Mouse (Mus musculus): Measurements from ENCODE around the gene Zfp777. TPM values are rescaled to one million over a fixed set of nuclear protein-coding genes. Genes with fewer than 3 reads are reported as not detected.
A peak's percentile ranks its signal among the peaks of the same experiment; 100 is the strongest.

Zfp777 gene
- total RNA-seq (2021), result 10 to 100 TPM; 22.3 to 23.0 TPM
- long read RNA-seq, experiment 1, transcript Zfp777-202 (6 exons, 3,111 nt), result major isoform, 15 of 34 reads
- long read RNA-seq, experiment 1, partial matches to known transcripts, result 7 of 34 reads
- long read RNA-seq, experiment 1, other reads (novel, unspliced or antisense), result 12 of 34 reads
- long read RNA-seq, experiment 2, partial matches to known transcripts, result 6 of 17 reads
- long read RNA-seq, experiment 2, other reads (novel, unspliced or antisense), result 6 of 17 reads

DNA sequence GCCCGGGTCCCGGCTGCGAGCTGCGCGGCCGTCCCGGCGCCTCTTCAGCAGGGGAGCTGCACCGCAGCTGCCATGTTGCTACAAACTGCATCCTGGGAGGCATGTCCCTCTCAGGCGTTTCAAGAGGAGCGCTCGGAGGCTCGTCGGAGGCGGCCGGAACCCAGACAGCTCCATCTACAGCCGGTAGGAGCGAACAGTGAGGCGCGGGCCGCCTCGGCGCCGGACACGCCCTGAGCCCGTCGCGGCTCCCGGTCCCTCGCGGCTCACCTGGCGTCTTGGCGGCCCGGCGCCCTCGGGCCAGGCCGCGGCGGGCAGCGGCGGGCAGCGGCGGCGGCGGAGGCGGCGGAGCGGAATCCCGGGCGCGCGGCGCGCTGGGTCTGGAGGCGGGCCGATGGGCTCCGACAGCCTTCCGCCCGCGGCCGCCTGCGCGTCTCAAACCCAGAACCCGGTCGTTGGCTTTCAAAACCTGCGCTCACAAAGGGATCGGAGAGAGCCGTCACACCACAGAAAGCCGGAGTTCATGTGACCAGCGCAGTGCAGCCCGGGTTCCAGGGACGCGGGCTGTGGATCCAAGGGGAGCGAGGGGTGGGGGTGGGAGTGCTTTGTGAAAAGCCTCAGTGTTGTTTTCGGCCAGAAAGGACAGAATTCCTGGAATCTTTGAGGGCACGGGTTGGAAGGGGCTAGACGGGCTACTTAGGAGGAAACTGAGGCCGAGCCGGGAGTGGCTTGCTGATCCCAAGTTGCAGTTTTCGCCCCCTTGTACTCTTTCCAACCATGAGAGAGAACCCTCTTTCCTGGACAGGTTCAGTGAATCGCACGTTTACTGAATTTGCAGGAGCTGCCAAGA lies at the start of gene Zfp777:
Gene Zfp777, minus strand, starts transcription at position 486 of the 847 bp plus-strand sequence.
- DNase-seq, result peak; percentile 82

DNA sequence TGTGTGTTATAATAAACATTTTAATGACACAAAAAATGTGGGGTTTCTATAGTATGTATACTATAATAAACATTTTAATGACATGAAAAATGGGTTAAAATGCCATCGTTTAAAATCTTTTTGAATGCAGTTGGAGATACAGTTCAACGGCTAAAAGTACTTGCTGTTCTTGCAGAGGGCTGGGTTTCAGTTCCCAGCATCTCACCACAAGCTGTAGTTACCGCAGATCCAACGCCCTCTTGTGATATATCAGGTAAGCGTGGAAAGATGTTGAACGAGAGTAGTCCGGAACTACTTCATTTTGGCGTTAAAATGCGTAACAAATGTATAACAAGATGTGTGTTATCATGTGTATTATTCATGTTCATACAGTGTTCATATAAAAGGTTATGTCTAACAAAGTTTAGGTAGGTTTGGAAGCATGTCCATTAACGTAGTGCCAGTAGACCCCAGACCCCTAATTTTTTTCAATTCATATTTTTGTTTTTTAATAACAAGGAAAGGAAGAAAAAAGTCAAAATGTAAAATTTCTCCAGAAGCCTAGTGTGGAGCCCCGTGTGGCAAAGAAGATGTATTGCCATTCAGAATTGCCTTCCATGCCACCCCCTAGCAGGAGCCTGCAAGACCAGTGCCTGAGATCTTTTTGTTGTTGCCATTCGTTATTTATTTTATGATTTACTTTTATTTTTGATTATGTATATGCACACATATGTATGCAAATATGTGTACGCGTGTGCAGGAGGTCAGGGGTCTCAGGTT lies 38.4 kb upstream of the Zfp777 start:
- no peak for DNase-seq

DNA sequence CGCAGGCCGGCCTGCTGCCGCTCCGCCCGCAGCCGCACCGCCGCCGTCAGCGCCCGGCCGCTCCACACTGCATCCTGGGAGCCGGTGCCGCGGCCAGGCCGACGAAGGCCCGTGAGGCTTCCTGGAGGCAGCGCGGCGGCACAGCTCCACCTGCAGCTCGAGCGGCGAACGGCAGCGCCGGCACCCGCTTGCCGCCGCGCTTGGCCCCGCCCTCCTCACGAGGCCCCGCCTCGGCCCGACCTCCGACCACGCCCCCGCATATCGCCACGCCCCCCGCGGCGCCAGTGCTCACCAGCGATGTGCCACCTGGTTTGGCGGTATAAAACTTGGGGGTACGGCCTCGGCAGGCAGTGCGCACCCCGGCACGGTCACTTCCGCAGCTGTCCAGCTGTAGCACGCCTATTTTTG lies 37.8 kb upstream of the Zfp777 start, which contains the start of gene Zfp746:
Gene Zfp746, minus strand, starts transcription at position 123 of the 408 bp plus-strand sequence.
- peak; percentile 97 for DNase-seq

DNA sequence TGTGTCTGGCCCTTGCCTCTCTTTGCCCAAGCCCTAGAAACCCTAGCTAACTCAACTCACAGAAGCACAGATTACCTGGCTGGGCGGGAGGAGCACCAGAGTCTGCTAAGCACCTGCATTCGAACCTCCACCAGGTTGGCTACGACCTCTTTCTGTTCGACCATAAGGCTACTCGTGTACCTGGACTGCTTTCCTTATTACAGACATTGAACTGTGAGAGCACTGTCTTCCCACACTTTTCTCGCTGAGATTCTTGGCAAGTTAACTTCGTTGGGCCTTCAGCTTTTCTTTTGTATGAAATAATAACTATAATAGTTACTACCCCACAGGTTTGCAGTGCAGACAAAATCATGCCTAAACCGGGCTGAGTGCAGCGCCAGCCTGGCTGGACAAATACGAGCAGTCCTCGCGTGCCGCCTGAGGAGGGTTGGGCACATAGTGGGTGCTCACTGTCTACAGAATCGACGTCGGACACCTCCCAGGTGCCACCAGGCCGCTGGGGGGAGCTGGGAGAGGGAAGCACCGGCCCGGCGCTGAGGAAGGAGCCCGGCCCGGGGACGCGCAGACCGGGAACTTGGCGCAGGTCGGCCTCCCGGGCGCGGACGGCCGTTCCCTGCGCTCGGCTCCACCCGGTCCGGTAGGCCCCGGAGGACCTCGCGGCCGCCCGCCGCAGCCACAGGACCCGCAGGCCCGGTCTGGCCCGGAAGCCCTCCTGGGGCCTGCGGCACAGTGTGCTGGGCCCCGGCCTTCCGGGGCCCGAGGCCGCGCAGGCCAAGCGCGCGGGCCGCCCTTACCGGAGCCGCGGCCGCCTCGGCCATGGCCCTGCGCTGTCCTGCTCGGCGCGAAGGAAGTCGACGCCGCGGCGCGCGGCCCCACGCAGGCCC lies 37.1 kb upstream of the Zfp777 start:
- DNase-seq, result peak; percentile 66

DNA sequence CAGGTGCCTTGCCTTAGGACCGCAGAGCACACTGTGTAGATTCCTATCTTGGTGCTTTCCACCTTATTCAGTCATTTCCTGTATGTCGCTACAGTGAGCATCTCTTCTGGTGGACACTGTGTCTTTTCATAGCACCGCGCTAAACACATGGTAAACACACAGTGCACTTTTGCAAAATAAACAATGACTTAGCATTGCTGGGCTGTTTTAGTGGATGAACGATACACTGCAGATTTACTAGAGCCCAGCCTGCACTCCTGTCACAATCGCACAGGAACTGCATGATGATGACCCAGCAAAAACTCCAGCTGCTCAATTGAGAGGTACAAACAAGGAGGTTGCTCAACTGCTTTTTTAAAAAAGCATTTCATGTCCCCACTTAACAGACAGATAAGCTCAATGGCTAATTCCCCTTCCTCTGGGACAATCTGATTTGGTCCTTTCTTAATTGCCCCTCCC lies 35.1 kb upstream of the Zfp777 start:
- DNase-seq, result no peak

DNA sequence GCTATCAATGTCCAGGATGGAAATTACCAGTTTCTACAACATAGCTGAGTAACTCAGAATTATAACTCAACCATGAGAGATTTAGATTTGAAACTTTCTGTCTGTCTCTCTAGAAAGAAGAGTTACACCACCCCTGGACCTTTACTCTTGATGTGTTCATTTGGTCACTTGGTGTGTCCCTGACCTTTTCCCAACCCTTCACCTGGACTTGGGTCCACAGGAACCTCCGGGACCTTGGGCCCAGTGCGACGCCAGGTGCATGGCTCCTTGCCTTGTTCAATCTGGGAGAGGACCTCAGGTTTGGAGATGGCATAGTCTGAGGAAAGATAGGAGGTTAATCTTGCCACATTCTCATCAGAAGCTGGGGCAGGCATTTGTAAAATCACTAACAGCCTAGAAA lies 33.2 kb upstream of the Zfp777 start:
- DNase-seq, result no peak

DNA sequence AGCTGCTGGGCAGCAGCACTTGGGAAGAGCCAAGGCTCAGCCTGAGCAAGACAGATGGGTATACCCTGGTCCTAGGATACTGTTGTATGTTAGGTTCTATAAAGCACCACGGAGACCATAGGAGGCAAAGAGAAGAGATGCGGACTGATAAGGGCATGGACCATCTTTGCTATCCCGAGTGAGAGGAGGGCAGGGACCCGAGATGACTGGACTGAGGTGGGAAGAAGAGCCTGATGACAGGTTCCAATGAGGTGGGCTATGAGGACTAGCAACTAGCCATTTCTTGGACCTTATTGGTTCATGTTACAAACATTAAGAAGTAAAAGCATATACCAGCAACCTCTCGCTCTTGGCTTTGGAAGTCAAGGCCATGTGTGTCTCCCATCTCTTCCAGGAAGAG lies 32.3 kb upstream of the Zfp777 start:
- DNase-seq, result no peak

DNA sequence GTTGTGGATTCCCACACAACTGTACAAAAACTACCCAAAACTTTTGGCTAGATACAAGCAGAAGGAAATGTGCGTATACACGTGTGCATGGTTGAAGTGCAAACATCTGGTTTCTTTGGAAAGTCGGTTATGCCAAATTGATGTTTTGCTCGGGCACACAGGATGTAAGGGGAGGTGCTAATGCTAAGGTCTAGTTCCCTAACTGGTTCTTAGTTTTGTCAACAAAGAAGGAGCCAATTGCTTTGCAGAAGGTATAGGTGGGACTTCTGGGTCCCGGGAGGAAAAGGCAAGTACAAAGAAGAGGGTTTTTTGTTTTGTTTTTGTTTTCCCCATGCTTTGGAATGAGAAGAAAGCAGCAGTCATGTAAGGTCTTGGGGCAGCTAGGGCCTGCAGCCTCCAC lies 24.6 kb upstream of the Zfp777 start:
- no peak for DNase-seq

DNA sequence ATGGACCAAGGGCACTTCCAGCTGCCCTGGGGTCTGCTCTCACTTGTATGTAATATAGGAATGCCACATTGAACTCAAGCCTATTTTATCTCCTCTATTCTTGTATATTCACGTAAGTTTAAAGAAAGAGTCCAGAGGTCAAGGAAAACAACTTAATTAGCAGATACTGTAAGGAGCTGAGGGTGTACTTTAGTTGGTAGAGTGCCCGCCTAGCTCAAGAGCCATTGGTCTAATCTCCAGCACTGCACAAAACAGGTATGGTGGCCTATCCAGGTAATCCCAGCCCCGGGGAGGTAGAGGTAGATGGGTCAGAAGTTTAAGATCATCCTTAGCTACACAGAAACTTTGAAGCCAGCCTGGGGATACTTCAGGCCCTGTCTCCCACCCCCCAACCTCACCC lies 18.8 kb upstream of the Zfp777 start:
- DNase-seq, result no peak

DNA sequence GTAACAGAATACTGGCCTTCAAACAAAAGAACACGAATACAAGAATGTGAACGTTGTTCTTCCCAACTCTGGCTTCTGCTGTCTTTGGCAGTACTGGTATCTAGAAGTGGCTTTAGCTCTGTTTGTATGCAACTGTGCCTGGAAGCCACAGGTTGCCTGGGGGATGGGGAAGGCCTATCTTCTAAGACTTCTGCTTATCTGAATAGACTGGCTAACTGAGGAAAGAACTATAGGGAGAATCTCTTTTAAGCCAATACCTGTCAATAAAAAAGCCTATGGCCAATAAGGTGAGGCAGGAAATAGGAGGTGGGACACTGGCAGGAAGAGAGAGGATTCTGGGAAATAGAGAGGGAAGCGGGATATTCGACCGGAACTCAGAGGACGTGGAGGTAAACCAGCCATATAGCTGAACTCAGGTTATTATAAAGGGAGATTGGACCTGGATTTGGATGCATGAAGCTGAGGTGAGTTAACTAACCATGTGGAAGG lies 16.9 kb upstream of the Zfp777 start:
- no peak for DNase-seq

DNA sequence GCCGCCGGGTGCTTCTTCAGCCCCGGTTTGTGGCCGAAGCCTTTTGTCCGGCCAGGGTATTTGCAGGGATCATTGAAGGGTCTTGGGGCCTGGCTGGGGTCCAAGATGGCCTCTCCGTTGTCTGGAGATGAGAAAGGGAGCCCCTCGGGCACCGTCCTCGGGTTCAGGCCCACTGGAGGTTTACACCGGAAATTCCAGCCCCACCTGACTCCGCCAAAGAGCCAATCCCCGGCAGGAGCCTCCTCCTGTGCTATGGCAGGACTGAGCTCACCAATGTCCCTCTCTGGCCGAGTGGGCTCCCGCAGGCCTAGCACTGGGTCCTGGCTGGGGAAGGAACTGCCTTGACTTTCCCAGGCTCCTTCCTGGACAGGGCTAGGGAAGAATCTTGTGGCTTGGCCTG lies 15.7 kb upstream of the Zfp777 start:
- peak; percentile 12 for DNase-seq

DNA sequence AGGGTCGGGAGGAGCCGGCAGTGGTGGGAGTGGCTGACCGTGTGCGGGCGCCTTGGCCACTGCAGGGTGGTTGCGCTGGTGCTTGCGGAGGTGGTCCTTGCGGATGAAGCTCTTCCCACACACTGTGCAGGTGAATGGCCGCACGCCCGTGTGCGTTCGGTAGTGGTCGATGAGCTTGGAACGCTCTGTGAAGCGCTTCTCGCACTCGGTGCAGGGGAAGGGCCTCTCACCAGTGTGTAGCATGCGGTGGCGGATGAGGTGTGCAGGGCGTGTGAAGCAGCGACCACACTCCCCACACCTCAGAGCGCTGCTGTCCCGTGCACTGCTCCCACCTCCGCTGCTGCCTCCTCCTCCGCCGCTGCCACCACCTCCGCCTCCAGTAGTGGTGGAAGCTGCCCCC lies 15.2 kb upstream of the Zfp777 start:
- no peak for DNase-seq

DNA sequence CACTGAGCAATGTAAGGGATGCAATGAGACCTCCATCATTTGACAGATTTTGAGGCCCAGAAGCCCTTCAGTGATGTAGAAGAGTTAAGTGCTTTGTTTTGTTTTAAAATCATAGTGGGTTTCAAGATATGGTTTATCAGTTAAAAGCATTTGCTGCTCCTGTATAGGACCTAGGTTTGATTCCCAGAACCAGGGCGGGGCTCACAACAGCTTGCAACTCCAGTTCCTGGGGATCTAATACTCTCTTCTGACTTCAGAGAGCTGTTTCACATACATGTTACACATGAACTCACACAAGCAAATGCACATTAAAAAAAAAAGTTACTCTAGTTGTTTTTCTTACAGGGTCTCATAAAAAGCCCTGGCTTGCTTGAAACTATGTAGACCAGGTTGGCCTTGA lies 12.2 kb upstream of the Zfp777 start:
- no peak for DNase-seq

DNA sequence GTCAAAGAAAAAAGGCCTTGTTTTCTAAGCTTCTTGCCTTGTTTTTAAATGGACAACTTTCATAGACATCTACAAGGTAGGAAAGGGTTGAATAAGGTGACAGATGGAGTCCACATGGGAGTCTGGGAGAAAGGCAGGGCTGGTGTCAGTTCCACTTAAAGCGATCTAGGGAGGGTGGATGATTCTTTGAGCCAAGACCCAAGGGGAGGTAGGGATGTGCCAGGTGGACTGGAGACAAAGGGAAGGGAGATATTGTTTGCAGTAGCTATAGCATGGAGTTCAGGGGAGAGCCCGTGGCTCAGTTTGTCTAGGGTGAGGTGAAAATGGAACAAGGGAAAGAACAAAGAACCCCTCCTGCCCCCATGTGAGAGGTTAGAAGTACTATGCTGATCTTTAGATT lies 11.7 kb upstream of the Zfp777 start:
- DNase-seq, result no peak

DNA sequence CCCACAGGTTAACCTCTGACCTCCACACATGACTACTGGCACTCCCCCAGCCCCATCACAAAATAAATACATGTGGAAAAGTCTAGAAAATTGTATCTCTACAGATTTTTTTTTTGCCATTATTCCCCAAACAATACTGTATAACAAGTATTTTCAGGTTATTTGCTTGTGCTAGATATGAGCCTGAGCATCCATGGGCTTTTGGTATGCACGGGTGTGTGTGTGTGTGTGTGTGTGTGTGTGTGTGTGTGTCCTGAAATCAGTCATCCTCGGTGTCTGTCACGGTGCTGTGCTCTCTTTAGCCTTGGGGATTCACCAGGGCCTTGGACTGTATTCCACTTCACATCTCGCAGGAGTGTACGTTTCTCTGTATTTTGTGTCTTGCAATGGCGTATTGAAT lies 3.4 kb upstream of the Zfp777 start:
- DNase-seq, result no peak

DNA sequence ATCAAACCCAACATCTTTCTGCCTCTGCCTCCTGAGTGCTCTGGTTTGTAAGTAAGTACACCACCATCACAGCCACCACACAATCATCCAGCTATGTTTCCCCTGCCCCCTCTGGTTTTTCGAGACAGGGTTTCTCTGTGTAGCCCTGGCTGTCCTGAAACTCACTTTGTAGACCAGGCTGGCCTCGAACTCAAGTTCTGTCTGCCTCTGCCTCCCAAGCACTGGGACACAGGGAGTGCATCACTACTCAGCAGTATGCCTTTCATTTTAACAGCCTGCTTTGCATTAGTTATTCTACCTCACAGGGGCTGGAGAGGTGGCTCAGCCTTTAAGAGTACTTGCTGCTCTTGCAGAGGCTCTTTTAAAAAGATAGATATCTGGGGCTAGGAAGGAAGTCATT lies 3.0 kb upstream of the Zfp777 start:
- no peak for DNase-seq

DNA sequence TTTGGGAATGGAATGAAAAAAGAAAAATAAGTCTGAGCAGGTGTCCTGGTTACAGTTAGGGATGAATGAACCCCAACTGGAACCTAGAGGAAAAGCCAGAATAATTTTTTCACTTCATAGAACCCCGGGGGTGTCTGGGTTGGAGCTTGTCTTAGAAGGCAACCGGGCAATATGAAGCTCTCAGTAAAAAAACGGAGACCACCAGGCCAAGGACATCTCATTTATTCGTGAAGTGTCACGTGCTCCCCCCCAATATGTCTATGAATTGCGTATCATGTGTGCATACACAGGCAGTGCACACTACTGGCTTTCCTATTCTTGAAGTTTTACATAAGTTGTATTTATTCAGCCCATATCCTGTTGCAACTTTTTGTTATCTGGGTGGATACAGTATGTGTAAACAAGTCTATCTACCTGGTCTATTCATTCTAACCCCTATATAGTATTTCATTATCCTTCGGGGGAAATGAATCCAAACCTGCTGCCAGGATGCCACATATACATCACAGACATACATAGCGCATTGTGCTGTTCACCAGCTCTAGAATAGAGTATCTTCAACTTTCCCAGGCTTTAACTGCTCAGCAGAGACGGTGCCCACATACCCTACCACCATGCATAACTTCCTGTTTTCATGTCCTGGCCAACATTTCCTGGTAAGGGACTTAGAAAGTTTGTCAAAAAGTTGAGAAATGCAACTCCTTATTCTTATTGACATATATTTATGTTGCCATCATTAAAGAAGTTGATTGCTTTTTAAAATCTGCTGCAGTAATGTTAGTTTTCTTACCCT lies 758 bp upstream of the Zfp777 start:
- DNase-seq, result no peak

DNA sequence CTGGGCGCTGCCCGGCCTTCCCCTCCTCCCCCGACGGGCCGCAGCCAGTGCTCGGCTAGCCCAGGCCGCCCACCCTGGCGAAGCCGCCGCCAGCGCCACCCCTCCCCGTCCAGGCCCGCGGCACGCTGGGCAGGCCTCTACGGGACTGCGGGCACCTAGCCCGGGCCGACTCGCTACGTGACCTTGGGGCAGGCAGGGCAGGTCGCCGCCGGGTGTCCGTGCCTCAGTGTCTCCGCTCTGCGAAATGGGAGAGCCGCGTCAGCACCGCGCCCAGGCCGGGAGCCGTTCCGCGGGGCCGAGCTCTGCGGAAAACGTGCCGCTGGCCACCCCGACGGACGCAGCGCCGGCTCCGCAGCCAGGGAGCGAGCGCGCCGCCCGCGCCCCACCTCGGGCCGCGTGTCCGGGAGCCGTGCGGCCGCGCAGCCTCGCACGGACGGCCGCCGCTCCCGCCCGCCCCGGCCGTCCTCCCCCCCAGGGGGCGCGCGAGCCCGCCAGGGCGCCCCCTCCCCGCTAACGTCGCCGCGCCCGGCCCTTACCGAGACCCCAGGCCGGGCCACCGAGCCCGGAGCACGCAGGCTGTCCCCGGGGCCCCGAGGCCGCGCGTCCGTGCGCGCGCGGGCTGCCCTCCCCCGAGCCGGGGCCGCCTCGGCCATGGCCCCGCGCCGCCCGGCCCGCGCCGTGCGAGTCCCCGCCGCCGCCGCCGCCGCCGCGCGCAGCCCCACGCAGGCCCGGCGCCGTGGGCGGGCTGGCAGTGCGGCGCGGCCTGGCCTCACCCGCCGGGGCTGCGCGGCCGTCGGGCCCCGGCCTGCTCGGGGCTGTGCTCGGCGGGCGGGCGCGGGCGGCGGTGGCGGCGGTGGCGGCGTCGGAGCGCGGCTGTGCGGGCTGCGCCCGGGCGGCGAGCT lies 1.0 kb downstream of the Zfp777 start:
- DNase-seq, result peak; percentile 41

DNA sequence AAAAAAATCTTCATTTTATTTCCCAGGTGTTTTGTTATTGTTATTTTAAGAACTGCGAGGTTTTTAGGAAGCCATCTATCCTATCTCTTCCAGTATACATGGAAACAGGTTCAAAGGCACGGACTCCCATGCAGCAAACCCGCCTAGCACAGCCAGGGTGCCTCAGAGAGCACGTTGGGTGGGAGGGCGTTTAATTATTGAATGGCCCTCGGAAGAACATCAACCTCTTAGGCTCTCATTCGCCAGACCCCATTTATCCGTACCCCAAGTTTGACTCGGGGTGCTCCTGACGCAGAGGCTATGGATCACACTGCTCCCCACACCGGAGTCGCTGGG lies 1.6 kb downstream of the Zfp777 start:
- DNase-seq, result no peak

DNA sequence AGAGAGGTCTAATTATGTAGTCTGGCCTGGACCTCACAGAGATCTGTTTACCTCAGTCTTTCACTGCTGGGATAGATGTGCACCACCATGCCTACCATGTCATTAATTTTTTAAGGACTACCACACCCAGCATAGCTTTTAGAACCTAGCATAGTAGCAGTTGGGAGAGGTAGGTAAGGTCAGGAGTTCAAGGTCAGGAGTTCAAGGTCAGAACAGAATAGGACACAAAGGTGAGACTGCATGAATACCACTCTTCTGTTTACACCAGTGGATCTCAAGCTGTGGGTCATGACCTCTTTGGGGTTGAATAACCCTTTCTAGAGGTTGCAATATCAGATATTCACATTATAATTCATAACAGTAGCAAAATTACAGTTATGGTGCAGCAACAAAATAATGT lies 16.1 kb downstream of the Zfp777 start:
- no peak for DNase-seq

Measured in gastrocnemius, postnatal 10 days (tissue).